Mouse (Mus musculus): ENCODE results near the gene Rpl28.

The Rpl28 gene

DNA sequence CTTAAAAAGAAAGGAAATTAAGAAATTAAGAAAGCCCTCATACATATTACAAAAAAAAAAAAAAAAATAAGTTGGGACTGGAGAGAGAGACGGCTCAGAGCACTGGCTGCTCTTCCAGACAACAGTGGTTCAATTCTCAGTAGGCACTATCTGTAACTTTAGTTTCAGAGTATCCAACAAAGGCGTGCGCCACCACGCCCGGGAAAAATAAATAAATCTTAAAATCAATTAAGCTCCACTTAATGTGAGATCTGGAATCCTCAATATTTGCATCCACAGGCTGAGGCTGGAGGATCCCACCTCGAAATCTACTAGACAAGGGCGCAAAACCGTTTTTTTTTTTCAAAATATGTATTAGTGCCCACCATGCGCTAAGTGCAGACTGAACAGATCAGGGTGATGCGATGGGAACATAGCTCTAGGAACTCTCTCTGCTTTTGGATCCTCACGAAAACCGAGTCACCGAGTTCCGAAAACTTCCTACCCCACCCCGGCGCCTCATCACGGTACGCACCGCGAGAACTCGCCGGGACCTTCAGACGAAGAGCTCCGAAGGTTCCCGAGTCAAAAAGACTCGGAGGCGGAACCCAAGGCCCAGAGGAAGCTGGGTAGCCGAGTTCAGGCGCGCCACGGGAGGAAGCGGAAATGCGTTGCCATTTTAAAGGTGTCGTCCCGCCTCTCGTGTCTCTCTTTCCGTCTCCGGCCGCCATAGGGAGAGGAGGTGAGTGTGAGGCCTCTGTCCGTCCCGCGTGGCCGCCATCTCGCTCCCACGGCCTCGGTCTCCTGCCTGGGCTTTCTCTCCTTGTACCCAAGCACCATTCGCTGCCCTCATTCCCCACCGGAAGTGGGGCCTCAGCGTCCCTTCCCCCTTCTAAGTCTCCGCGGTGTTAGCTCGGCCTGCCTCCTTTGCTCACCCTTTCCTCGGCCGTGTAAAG, at the start of gene Rpl28:
Rpl28 (plus strand) TSS at position 597 of the 935 bp plus-strand sequence.
- peak; percentile 98 for DNase-seq (ENCODE audit: low read depth, low spot score)

- no peak for DNase-seq (ENCODE audit: low read depth, low spot score)
These were observed 49.3 kb upstream of the Rpl28 start for GRCm38 (mm10) chr7:4743354-4743753.

DNA sequence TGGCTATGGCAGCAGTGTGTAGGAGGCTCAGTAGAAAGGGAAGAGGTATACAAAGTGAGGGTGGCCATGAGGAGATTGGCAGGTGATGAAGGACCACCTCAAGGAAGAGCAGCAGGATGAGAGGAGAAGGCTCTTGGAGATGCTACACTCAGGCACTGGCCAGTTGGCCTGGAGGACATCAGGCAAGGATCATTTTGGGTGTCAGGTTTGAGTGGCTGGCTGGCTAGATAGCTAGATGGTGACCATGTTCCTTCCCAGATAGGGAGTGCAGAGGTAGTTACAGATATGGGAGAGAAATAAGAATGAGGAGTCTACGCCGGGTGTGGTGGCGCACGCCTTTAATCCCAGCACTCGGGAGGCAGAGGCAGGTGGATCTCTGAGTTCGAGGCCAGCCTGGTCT, 47.8 kb upstream of the Rpl28 start:
- no peak for DNase-seq (ENCODE audit: low read depth, low spot score)

GRCm38 (mm10) chr7:4746326-4746980, 46.2 kb upstream of the Rpl28 start:
- no peak for DNase-seq (ENCODE audit: low read depth, low spot score)

DNA sequence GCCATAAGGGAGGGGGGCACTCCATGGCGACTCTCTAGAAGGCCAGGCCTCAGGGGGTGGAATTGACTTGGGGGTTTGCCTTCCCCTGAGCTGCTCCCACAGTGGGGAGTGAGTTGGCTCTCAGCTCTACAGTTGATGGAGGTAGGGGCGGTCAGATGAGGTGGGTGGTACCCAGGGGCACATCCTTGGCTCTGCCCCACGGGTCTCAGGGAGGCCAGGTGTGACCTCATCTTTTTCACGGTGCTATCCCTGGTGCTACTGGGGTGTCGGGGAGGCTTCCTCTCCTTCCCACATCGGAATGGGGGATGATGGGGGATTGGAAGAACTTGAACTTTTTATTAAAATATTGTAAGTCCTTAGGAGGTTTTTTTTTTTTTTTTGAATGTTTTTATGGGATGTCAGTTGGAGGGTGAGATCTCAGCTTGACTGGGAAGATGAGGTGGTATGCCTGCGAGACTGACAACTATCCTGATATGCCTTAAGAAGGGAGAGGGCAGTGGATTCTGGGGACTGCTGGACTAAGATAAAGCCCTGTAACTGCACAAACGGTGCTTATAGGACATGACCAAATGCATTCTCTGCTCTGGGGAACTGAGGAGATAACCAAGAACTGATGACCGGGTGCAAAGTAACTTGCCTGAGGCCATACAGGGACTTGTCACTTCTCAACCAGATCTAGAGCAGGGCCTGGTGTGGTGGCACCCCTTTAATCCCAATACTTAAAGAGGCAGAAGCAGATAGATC, 45.3 kb upstream of the Rpl28 start:
- DNase-seq (ENCODE audit: low read depth, low spot score), result no peak

GRCm38 (mm10) chr7:4748321-4748720, 44.4 kb upstream of the Rpl28 start:
- peak; percentile 77 for DNase-seq (ENCODE audit: low read depth, low spot score)

DNA sequence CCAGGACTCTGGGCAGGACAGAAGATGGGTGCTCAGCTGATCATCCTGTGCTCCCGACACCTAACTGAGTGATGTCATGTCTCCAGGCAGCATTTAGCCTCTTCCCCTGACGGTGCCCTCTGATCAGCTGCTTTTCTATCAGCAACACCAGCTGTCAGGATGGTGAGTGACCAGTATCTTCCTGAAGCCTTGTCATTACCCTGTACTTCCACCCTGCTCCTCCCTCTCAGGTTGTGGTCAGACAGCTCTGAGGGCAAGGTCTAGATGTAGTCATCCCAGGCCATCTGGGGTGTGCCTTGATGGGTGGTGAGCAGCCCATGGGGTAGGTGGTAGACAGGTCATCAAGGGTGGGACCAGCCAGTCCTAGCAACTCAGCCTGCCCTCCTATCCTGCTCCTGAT, 43.5 kb upstream of the Rpl28 start:
- no peak for DNase-seq (ENCODE audit: low read depth, low spot score)

- peak; percentile 98 for DNase-seq (ENCODE audit: low read depth, low spot score)
These were observed 40.5 kb upstream of the Rpl28 start for GRCm38 (mm10) chr7:4751971-4752820.

DNA sequence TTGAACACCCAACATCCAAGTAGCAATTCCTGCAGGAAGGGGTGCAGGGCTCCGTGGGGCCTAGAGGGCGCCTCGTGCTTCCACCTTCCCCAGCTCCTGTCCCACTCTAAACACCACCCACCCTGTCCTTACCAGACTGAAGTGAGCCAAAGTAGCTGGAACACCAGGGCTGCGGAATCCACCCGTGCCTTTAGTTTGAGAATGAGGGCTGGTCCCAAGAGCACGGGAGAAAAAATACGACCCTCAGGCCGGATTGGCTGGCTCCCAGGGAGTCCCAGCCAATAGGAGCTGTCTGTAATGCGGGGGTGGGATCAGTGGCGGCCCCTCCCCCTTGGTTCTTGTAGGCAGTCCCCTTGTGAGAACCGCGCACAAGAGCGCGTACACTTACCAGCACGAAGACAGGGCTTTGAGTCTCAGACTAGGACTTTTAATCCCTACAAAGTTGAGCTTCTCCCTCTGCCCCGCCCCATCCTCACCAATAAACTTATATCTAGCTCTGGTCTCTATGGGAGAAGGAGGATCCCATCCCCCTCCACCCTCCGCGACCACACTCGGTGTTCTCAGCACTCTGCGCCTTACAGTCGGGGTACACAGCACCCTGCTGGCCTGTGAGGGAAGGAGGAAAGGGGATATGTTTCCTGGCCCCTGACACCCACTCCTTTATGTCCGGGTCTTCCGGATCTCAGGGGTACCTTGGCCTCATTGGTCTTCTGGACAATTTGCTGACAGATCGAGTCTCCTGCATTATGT, 39.7 kb upstream of the Rpl28 start, which contains the start of gene Cox6b2:
Cox6b2 (minus strand) TSS at position 274 of the 750 bp plus-strand sequence.
- peak; percentile 99 for DNase-seq (ENCODE audit: low read depth, low spot score)

DNA sequence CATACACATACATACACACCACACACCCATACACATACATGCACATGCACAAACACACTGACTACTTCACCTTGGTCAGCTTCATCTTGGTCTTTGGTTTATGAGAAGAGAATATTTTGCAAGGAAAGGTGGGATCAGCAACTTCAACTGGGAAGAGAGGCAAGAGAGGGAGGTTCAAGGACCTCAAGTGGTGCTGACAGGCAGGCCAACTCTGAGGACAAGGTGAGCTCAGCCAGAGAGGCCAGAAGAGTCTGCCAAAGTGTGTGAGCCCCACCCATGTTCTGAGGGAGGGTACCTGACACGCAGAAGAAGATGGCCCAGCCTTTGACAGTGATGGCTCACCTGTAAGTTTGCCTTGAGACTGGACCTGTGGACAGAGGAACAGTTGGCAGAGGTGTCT, 33.0 kb upstream of the Rpl28 start:
- DNase-seq (ENCODE audit: low read depth, low spot score), result no peak

DNA sequence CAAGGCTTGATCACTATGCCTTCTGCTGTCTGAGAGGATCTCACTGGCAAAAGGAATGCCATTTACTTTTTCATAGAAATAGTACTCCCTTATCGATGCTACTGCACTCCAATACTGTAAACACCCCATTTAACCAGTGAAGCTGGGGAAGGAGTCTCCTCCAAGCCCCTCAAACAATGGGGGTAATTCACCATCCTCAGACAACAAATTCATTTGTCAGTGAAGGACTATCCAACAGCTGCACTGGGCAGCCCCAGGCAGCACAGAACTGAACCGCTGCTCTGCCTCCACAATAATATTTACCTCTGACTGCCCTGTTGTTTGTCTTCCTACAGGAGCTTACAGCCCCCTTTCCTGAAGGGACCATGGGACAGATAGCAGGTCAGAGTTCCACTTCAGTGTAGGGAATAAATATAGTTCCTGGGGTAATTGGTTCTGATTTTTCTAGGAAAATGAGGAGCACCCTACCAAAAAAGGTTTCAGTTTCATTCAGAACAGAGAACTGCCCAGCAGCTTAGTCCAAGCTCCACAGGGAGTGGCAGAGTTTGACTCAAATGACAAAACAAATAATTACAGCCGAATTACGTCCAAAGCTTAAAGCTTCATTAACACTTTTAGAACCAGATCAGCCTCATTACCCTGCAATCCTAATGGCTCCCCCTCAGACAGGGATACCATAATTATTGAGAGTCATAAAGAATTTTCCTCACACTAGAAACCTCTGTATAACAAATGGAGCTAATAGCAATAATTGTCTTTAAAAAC, 27.5 kb upstream of the Rpl28 start:
- DNase-seq (ENCODE audit: low read depth, low spot score), result no peak

DNA sequence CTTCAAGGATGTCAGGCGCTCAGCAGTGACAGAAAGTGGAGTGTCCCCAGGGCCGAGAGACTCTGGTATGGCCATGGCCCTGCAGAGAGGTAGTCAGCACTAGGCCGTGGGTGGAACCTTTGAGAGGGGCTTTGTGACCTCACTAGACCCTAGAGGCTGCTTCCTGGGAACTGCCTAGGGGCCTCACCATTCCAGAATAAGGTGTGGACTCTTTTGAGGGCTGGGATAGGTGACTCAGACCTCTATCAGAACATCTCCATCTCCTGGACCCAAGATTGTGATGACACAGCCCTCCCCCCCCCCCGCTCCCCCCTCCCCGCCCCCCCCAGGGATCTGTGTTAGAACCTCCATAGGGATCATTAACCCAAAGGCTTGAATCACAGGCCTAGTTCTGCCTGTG, 21.5 kb upstream of the Rpl28 start, which contains the start of gene Fam71e2:
Fam71e2 (minus strand) TSS at position 101 of the 400 bp plus-strand sequence.
- DNase-seq (ENCODE audit: low read depth, low spot score), result no peak

DNA sequence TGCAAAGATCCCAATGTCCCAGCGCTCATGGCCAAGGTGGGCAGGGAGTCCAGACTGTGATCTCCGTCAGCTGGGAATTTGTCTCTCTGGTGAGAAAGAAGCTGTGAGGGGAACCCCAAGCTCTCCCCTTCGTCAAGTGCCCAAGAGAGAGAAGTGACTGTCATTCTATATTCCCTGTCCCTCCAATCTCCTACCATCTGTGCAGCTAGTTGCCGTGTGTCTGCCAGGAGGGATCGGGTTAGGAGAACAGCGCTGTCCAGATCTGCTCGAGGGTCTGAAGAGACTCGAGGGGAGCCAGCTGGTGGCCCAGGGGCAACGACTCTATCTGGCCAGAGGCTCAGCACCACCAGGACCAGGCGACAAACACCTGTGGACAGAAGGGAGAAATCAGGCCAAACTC, 16.5 kb upstream of the Rpl28 start:
- DNase-seq (ENCODE audit: low read depth, low spot score), result no peak

DNA sequence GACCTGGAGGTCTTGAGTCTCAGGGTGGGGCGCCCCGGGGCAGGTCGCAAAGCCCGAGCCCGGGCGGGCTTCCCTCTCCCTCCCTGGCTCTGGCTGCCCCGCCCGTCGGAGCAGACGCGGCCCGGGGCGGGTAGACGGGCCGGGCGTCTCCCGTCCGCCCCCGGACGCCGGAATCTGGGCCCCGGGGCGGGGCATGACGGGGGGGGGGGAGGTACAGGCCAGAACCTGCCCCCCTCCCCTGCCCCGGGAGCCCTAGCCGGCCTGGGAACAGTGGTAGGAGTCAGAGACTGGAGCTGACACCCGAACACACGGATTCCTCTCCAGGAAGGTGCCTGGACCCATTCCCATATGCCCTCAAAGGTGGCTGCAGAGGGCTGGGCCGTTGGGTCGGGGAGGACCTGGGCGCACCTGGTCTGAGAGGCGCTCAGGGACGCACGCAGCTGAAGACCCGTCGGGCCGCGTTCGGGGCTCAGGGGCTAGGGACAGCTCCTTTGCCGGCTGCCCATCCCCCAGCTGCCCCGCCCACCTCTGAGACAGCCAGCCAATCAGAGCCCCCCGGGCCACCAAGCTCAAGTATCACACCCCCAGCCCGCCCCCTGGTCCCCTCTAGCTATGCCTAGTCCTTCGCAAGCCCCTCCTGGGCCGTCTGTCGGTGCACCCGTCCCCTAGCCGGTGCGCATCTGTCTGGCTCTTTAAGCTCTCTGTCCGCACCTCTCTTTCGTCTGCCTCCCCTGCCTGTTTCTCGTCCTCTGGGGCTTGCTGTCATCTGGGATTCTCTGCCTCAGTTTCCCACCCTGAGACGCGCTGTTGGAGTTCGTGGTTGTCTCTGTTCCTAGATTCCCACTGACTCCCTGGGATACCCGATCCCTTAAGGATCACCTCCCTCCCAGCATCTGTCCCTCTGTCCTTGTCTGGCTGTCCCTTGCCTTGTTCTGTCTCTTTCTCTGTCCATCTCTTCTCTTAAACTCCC, 15.5 kb upstream of the Rpl28 start:
- peak; percentile 92 for DNase-seq (ENCODE audit: low read depth, low spot score)

DNA sequence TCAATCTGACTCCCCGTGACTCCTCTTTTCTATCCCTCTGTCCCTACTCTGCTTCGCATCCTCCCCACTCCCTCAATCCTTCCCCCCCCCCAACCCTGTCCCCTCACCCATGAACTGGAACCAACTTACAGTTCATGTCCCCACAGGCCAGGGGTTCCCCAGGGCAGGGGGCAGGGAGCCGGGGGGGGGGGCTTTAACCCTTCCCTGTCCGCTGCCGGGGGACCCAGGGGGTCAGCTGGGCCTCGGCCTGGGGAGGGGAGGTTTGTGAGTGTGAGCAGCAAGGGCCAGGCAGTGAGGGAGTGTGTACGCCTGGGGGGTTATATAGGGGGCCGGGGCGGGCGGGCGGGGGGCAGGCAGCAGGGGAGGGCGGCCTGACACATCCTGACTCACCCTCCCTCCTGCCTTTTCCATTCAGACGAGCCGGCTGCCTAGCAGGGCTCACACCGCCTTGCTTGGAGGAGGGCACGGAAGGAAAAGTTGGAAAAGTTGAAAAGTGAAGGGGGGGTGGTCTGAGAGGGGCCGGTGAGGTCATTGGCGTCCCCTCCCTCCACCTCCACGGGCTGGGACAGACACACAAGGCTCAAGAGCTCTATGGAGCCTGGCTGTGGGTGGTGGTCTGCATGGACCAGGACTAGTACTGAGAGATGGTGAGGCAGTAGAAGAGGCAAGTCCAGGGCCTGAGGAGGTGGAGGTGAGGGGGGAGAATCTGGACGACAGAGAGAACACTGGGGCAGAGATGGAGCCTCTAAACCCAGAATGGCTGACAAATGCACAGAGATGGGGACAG, 14.6 kb upstream of the Rpl28 start:
- DNase-seq (ENCODE audit: low read depth, low spot score), result no peak

- no peak for DNase-seq (ENCODE audit: low read depth, low spot score)
These were observed 12.8 kb upstream of the Rpl28 start for GRCm38 (mm10) chr7:4779921-4780320.

DNA sequence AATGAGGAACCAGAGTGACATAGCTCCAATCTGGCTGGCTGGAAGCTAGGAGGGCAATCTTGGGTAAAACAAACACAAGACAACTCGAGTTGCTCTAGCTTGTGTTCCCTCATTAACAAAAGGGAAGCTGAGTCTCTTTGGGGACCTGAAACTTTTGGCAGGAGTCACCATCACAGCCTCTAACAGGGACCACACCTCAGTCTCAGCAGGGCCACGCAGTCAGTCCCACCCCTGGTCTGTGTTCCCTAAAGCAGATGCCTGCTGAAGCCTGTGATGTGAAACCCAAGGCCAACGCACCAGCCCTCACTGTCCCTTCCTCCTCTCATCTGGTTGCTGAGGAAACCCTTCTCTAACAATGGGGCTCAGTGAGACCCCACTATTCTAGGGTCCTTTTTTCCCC, 10.5 kb upstream of the Rpl28 start:
- DNase-seq (ENCODE audit: low read depth, low spot score), result no peak

DNA sequence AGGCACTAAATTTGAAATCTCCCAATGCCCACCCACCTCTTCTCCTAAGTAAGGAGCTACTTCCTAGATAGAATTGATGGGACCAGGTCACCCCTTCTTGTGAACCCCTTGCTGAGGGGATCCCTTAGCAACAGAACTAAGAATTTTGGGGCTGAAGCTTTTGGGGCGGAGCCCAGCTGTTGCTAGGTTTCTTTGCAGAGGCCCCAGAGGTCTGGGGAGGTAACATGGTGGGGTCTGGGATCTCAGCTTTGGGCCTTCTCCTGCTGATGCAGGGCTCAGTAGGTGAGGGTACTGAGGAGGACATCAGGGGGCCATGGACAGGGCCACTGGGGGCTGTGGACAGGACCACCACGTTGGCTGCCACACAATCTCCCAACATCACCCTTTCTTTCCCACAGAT, 9.9 kb upstream of the Rpl28 start, which contains the start of the genes Il11 and Tmem190:
Il11 (minus strand) TSS at position 101 of the 400 bp plus-strand sequence.
Tmem190 (plus strand) TSS at position 179 of the 400 bp plus-strand sequence.
- no peak for DNase-seq (ENCODE audit: low read depth, low spot score)
